Mouse (Mus musculus) frontal cortex, postnatal 14 days (tissue): ENCODE data around the gene Fkbp8.

Experiments
- DNase-seq, 2 experiments: peaks; one replicate each; pipeline ENCODE4 v3.0.0; 2022; ENCODE audit warnings: low spot score in 2 of 2

The Fkbp8 gene

GRCm38 (mm10) chr8:70528182-70528797 is 766 bp downstream of the Fkbp8 start:
- no peak for DNase-seq

GRCm38 (mm10) chr8:70529299-70529698 is 1.8 kb downstream of the Fkbp8 start:
- no peak for DNase-seq

- no peak for DNase-seq
Observed at GRCm38 (mm10) chr8:70529741-70530161, 2.2 kb downstream of the Fkbp8 start.

GRCm38 (mm10) chr8:70530314-70530713 is 2.8 kb downstream of the Fkbp8 start:
- DNase-seq = no peak

- no peak for DNase-seq
Observed at GRCm38 (mm10) chr8:70534281-70534680, 6.8 kb downstream of the Fkbp8 start.

GRCm38 (mm10) chr8:70535221-70535620 is 7.7 kb downstream of the Fkbp8 start:
- no peak for DNase-seq

- no peak for DNase-seq
Observed at GRCm38 (mm10) chr8:70535701-70536100, 8.2 kb downstream of the Fkbp8 start.

GRCm38 (mm10) chr8:70538024-70538579 is 10.6 kb downstream of the Fkbp8 start:
- peak in 1 of 2 experiments; percentile 44 for DNase-seq

GRCm38 (mm10) chr8:70538633-70539076 is 11.1 kb downstream of the Fkbp8 start:
- DNase-seq = peak; percentile 99 to 100

- DNase-seq = peak; percentile 99 to 100
Observed at GRCm38 (mm10) chr8:70539077-70539813, 11.7 kb downstream of the Fkbp8 start, which contains the start of gene Ell. Gene Ell (plus strand): TSS chr8:70539457.

GRCm38 (mm10) chr8:70540013-70540506 is 12.5 kb downstream of the Fkbp8 start:
- no peak for DNase-seq

GRCm38 (mm10) chr8:70540507-70541071 is 13.1 kb downstream of the Fkbp8 start:
- no peak for DNase-seq

GRCm38 (mm10) chr8:70541081-70541480 is 13.6 kb downstream of the Fkbp8 start:
- no peak for DNase-seq

- no peak for DNase-seq
Observed at GRCm38 (mm10) chr8:70544200-70544687, 16.7 kb downstream of the Fkbp8 start.

- no peak for DNase-seq
Observed at GRCm38 (mm10) chr8:70546412-70546811, 18.9 kb downstream of the Fkbp8 start.

GRCm38 (mm10) chr8:70547762-70548161 is 20.2 kb downstream of the Fkbp8 start:
- DNase-seq = no peak

GRCm38 (mm10) chr8:70549412-70550184 is 22.1 kb downstream of the Fkbp8 start:
- DNase-seq = no peak

GRCm38 (mm10) chr8:70551558-70552161 is 24.1 kb downstream of the Fkbp8 start:
- no peak for DNase-seq

- DNase-seq = no peak
Observed at GRCm38 (mm10) chr8:70552836-70553235, 25.3 kb downstream of the Fkbp8 start.

GRCm38 (mm10) chr8:70553740-70554139 is 26.2 kb downstream of the Fkbp8 start:
- no peak for DNase-seq
